Mouse (Mus musculus) thymus, adult 2 months (tissue): ENCODE measurements at regions not wholly inside any gene's neighbourhood (a gene's known extent, or its start where the extent isn't known, plus 50 kb on each side); places are given as distances from the start of the nearest gene placed in this dataset.

Experiments
- DNase-seq: peaks from one replicate; pipeline ENCODE4 v3.0.0; 2021
- H3K27ac ChIP-seq: fragments of 200-500 bp; 2 replicates; pipeline ENCODE4 v1.5.1; 2012; ENCODE audit warnings: low read length, control low read depth; ENCODE audit not compliant: control insufficient read depth, insufficient read depth
- H3K27me3 ChIP-seq: fragments of 200-500 bp; 2 replicates; pipeline ENCODE4 v1.6.1; 2012; ENCODE audit warnings: mild to moderate bottlenecking, low read length, moderate library complexity, mixed read lengths; ENCODE audit not compliant: control insufficient read depth, insufficient read depth
- H3K36me3 ChIP-seq: fragments of 200-500 bp; 2 replicates; pipeline ENCODE4 v1.6.1; 2012; ENCODE audit warnings: mild to moderate bottlenecking, low read length, moderate library complexity; ENCODE audit not compliant: control insufficient read depth, insufficient read depth
- H3K4me1 ChIP-seq: fragments of 200-500 bp; replicated peaks from 2 replicates; pipeline ENCODE4 v1.6.1; 2012; ENCODE audit warnings: low read length; ENCODE audit not compliant: control insufficient read depth, insufficient read depth
- H3K4me3 ChIP-seq: fragments of 200-500 bp; 2 replicates; pipeline ENCODE4 v1.5.1; 2012; ENCODE audit warnings: mild to moderate bottlenecking, low read length, control low read depth, moderate library complexity; ENCODE audit not compliant: control insufficient read depth, insufficient read depth
- CTCF ChIP-seq: fragments of 200-500 bp; IDR thresholded peaks from 2 replicates; pipeline ENCODE4 v1.5.1; 2012; ENCODE audit warnings: mild to moderate bottlenecking, control low read depth, low read length, moderate library complexity, borderline replicate concordance; ENCODE audit not compliant: control insufficient read depth, poor library complexity, insufficient read depth; ENCODE audit errors: extremely low read depth
- POLR2A ChIP-seq: fragments of 200-500 bp; IDR thresholded peaks from 2 replicates; pipeline ENCODE4 v1.6.1; 2012; ENCODE audit warnings: mild to moderate bottlenecking, low read length, control low read depth, moderate library complexity; ENCODE audit not compliant: control insufficient read depth, poor library complexity, insufficient read depth; ENCODE audit errors: extremely low read depth
- WGBS: fragments of 180-500 bp; shearing (Covaris S2); methylation state at CpG from one replicate; pipeline ENCODE4 v1.1.7; 2018; 5-methylcytosine and 5-hydroxymethylcytosine counted together

DNA sequence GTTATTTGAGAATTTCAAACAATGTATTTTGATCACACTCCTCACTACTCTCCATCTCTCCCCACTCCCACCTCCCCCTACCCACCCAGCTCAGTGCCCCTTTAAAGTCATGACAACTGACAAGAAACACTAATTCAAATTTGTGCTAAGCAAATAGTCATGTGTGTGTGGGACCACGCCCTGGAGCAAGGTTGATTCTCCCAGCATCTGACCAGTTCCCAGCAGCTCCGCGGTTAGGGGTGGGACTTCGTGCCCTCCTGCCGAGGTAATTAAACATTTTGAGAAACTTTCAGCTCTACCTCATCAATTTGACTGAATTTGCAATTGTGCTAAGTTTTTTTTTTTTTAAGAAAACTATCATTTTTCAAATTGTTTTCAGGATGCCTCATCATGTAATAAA, 74.5 kb downstream of the Gpr6 start:
- Histone ChIP-seq H3K27ac (no peak overlapping the region), H3K27me3 (no peaks in the 10 kb centered on the region), H3K4me3 (no peak overlapping the region), H3K4me1 (no peaks in the 10 kb centered on the region), H3K36me3 (no peaks in the 10 kb centered on the region)
- DNase-seq = no peak
- no peak for TF ChIP-seq POLR2A
- TF ChIP-seq CTCF = no peak
- 73% methylated on average over 5 of the region's 5 CpGs for WGBS
